Mouse (Mus musculus) T-helper 2 cell (primary cell): ENCODE measurements around the gene Col5a1.

Experiments used
- in situ Hi-C: fragments of 300-600 bp; cut with MboI, MseI; formaldehyde crosslinking; loops from one replicate; pipeline ENCODE4 v1.15.1; 2025; ENCODE audit warnings: high pct_unique_total_duplicates

Gene Col5a1

DNA sequence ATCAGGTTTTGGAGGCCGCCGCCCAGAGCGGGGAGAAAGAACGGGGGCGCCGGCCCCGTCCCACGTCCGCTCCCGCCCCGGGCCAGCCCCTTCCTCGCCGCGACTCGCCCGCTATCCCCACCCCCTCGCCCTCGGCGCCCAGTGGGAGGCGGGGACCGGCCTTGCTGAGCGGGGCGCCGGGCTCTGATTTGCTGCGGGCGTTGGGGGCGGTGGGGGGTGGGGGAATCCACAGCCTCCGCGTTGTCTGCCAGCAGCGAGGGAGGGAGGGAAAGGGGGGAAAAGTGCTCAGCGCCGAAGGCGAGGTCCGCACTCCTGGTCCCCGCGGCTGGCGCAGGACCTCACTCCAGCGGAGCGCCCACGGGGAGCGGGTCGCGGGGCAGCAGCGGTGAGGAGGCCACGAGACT, at the start of gene Col5a1:
Col5a1 (plus strand) TSS at position 278 of the 404 bp plus-strand sequence.
- in situ Hi-C loops = no loop called here

DNA sequence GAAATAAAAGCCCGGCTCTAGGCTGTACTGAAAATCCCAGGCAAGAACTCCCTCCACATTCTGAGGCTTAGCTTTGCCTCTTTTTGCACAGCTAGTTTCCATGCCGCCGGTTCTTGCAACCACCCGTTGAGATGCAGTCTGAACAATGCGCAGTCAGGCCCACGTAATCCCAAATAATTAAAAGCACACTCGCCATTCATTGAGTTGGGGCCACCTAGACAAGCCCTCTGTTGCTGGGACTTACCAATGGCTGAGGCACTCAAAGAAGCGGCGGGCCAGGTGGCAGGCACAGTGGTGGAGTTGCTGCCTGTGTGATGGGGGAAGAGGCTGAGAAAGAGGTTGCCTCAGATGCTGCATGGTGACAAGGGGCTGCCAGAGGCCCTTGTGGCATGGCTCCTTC, 48.1 kb upstream of the Col5a1 start:
- in situ Hi-C loops = no loop called here

DNA sequence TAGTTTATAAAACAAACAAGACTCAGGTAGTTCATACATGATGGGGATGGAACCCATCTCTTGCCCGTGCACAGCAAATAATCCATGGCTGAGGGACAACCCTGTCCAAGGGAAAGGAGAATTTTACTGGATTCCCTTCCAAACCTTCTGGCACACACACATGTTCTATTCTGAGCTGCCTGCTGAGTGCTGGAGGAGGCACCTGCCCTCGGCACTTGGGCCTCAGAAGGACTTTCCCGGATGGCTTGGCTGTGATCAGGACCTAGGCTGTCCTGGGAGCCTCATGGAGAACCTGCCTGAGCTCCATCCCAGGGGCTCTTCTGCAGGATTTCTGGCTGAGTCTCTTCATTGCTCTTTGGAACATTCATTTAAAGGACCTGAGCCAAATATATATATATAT, 45.3 kb upstream of the Col5a1 start:
- in situ Hi-C loops = loop anchor here (10.0 kb wide), 1 partner anchor 496 kb away; no protein-coding TSS in a partner anchor

DNA sequence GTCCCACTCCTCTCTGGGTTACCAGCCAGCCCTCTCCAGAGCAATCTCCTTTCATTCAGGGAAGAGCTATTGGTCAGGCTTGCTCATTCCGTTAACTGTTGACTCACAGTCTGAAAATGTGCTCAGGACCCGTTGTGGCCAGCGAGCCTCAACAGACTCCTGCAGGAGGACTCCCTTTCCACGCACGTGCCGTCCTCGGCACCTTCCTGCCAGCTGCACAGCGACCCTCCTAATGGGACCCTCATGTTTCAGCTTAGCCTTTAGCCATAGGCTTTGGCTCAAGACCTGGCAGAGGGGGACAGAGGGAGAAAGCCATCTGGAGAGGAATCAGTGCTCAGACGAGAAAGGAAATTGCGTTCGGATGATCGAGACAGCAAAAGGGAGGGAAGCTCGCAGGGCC, 43.3 kb upstream of the Col5a1 start:
- in situ Hi-C loops = loop anchor here (10.0 kb wide), 1 partner anchor 498 kb away; no protein-coding TSS in a partner anchor

DNA sequence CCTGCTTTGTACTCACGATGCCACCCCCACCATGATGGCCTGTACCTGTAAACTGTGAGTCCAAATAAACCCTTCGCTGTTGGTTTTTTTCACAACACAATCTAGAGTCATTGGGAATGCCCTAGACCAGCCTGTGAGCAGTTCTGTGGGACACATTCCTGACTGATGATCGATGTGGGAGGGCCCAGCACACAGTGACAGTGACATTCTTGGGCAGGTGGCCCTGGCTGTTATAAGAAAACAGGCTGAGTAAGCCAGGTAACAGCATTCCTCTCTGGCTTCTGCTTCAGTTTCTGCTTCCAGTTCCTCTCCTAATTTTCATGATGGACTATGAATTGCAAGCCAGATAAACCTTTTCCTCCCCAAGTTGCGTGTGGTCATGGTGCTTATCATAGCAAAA, 41.3 kb upstream of the Col5a1 start:
- in situ Hi-C loops = loop anchor here (10.0 kb wide), 1 partner anchor 500 kb away; no protein-coding TSS in a partner anchor

DNA sequence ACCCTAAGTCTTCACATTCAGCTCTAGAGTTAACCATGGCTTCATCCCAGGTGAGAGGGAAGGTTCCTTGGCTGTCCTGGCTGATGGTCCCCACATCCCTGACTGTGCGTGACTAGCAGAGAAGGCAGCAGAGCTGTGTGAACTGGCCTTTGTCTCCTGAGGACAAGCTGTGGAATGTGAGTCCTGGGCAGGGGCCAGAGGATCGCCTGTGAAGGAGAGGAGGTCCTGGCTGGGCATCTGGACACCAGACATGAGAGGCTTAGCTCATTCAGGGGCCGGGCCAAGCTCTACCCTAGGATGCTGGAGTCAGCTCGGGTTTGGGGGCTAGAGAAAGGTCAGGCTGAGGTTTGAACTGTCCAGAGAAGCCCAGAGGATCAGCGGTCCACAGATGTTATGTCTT, 39.2 kb upstream of the Col5a1 start:
- in situ Hi-C loops = loop anchor here (10.0 kb wide), 1 partner anchor 502 kb away; no protein-coding TSS in a partner anchor

DNA sequence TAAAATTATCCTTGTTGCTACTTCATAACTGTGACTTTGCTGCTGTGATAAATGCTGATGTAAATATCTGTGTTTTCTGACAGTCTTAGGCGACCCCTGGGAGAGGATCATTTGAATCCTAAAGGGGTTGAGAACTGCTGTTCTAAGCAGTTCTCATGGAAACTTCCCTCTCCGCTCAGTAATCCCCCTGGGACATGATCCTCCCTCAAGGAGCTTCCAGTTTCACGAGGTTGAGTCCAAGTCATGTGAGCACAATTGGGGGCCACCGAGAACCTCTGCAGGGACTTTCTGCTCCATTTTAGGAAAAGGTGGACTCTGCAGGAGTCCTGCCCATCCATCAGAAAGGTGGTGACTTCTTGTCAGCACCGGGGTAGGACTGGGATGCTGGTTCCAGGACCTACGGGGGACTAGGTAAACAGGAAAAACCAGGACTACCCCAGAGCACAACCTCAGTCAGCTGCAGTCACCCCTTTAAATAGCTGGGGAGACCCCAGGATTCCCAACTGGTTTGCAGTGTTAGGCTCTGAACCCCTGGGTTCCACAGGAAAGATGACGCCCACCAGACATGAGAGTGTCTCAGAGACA, 38.3 kb upstream of the Col5a1 start:
- in situ Hi-C loops = loop anchor here (10.0 kb wide), 1 partner anchor 503 kb away; no protein-coding TSS in a partner anchor

DNA sequence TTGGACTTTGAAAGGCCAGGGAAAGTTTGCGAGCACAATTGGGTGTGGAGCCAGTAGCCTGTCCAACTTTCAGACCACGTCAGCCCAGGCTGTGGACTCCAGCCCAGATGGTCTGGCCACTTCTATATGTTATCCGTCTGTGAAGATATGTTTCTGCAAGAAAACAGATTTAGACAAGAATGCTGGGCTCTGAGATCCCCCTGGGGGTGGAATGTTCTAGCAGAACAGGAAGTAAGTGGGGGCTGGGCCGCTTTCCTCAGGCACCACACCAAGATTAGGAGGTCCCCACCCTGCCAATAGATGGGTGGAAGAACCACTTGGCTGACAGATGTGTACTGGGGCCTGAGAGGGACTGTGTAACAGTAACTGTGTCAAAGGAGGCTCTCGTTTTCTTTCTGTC, 37.8 kb upstream of the Col5a1 start:
- in situ Hi-C loops = loop anchor here (10.0 kb wide), 1 partner anchor 504 kb away; no protein-coding TSS in a partner anchor

DNA sequence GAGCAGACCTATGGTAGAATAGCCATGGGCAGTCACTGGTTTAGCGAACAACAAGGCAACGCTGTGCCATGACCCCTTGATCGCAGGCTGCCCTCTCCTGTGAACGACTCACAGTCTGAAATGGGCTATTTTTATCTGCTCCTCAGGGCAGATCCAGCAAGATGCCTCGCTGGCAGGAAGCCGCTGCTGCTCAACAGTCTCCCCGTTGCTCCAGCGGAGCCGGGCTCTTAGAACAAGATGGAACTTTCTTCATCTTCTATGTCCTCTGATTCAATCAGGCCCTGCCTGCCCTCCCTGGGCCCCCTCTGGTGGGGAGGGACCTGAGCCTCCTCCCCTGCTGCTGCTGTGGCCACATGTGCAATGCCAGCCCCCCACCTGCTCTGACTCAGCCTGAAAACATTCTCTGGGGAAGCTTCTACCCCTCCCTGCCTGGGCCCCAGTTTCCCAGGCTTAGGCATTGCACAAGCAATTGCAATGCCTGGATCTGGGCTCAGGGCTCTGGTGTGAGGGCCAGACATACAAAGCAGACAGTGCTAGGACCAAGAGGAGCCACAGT, 27.8 kb upstream of the Col5a1 start:
- in situ Hi-C loops = no loop called here

DNA sequence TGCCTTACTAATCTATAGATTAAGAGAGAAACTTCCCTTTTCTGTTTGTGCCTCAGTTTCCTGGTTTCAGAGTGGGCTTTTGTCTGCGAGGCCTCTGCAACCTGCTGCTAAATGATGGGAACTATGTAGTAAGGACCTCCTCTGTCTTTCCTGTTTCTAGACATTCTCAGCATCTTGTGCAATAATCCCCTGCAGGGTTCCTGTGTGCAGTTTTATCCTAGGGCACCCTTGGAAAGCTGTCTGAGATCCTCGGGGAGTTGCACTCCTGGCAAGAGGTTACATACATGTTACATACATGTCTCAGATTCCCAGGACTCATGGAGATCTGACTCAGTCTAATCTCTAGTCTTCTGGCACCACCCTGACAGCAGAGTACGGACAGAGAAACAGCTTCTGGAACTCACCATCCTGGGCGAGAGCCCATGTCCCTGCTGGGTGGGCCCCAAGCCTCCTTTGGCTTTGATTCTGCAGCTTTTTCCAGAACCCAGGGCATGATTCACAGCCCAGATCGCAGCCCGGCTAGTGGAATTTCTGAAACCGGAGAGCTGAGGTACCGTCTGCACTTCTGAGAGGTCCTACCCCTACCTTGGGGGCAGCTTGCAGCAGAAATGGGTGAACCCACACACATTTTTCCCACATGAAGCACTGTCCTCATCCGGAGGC, 24.5 kb upstream of the Col5a1 start:
- in situ Hi-C loops = no loop called here

DNA sequence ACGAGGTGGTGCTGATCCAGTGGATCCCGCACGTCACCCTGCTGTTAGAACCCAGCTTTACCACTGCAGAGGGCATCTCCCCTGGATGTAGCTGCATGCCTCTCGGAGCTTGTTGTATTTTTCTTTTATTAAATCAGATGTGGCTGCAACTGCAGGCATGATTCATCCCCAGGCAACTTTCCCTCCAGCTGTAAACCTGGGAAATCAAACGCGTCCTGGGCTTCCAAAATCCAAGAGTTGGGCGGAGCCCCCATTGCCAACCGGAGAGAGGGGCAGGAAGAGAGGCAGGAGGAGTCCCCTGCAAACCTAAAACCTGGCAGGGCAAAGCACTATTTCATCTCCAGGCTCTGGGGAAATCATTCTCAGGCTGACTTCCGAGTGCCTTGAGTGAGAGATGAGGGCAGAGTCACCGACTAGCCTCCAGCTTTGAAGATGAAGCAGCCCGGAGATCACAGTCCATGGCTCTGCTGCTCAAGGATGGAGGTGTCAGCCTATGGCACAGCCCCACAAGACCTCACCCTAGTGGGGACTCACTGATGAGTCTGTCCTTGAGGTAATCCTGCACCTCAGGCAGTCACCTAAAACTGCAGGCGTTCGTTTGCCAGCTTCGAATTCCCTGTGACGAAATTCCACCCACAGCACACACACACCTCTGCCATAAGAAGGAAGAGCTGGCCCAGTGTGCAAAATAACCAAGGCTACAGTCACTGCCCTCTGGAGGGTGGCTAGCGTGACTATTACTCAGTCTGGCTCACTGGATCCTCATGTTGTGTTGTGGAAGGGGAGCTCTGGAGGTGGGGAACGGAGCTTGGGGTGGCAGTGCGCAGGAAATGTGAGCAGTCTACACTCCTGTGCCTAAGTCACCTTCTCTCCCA, 21.5 kb upstream of the Col5a1 start:
- in situ Hi-C loops = no loop called here

DNA sequence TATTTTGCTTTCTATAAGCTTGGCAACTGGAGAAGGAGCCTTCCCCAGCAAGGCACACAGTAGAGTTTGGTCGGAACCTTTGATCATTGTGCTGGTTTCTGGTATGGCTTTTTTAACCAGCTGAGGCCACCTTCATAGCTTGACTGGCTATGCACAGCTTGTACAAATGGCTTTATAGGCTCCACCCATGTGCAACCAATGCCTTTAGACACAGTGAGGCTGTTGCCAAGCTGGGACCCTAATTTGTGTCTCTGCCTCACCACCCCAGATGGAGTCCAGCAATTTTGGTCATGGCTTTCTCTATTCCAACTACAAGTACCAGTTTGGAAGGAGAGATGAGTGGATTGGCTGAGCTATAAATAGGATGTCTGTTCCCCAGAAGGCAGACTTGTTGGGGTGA, 15.6 kb upstream of the Col5a1 start:
- in situ Hi-C loops = no loop called here

DNA sequence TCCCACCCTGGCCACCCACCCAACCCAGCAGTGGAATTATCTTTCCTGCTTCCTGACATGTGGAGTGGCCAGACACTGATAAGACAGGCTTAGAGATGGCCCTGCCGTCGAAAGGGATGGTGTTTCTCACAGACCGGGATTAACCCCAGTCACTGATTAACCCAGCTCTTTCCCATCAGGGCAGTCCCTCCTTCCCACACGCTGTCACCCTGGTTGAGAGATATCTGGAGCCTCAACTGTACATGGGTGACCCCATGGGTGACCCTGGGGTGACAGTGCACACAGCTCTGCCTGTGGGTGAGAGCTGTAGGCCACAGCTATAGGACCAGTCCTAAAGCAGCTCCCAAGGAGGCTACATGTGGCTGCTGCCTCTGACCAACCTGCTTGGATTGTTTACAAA, 15.2 kb upstream of the Col5a1 start:
- in situ Hi-C loops = no loop called here

DNA sequence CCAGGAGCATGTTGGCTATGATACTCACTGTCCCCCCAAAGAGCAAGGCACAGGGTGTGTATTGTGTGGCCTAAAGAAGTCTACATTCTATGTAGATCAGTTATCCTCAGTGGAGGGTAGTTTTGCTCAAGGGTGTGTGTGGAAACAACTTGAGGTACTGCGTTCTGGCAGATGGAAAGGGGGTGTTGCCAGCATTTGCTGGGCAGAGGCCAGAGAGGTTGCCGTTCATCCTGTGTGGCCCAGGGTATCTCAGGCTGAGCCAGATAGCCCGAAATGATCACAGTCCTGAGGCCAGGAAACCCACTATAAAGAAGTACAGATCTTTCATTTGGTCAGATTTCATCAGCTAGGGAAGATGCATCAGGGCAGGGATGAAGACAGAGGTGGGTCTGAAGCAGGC, 13.9 kb upstream of the Col5a1 start:
- in situ Hi-C loops = no loop called here

DNA sequence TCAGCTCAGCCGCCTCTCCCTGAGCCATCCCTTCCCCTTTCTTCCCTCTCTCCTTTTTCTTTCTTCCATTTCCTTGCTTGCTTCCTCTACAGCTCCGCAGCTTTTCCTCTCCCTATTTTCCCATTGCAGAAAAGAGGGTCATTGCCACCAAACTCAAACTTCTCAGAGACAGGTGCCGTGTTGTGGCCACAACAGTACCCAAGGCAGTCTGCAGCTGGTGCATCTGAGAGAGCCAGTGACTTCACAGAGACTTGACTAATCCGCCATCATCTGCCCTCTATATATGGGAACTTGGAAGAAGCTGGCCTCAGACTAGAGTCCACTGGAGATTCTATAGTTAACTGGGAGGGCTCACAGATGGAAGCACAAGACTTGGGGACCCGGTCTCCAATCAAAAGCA, 13.2 kb upstream of the Col5a1 start:
- in situ Hi-C loops = no loop called here

DNA sequence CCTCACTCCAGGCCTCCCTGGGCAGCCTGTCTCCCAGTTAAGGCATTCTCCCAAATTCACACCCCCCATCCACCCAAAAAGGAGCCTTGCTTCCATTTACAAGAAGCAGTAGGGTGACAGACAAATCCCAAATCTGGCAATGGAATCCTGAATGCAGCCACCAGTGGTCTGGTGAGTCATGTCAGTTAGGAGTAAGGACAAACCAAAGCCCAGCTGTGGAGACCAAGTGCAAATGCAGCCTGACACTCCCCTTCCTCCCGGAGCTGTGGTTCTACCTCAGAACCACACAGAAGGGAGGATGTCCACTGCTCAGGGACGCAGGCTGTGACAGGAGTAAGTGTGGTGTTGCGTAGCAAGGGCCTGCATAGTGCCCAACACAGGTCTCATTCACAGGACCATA, 11.6 kb upstream of the Col5a1 start:
- in situ Hi-C loops = no loop called here

DNA sequence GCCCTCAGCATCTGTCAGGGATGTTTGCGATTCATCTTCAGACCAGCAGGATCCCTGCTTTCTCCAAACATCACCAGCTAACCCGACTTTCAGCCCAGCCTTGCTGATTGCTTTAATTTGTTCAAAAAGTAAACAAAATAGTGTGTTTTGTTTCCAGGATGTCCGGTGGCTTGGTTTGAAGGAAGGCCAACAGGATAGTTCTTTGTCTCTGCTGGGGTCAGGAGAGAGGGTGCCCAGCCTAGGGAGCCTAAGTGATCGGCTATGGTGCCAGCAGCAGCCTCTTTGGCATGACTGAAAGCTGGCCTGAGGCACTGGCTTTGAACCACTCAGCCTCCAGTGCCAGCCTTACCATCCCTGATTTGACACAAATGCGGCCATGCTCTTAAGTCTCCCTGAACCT, 11.0 kb upstream of the Col5a1 start:
- in situ Hi-C loops = no loop called here

DNA sequence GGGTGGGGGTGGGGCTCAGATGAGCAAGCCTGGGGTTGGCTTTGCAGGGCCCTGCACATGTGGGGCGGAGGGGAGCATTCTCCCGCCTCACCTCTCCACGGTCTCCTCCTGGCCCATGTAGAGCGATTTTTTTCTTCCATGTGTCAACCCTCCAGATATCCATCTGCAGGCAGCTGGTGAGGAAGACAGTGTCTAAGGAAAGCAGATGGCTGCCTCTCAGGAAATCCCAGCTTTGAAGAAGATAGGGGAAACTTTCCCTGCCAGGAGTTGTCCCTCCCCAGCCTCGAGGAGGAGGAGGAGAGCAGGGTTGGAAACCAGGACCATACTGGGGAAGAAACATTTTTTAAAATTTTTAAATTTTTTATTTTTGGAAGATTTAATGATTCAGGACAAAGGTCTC, 10.4 kb upstream of the Col5a1 start:
- in situ Hi-C loops = no loop called here

DNA sequence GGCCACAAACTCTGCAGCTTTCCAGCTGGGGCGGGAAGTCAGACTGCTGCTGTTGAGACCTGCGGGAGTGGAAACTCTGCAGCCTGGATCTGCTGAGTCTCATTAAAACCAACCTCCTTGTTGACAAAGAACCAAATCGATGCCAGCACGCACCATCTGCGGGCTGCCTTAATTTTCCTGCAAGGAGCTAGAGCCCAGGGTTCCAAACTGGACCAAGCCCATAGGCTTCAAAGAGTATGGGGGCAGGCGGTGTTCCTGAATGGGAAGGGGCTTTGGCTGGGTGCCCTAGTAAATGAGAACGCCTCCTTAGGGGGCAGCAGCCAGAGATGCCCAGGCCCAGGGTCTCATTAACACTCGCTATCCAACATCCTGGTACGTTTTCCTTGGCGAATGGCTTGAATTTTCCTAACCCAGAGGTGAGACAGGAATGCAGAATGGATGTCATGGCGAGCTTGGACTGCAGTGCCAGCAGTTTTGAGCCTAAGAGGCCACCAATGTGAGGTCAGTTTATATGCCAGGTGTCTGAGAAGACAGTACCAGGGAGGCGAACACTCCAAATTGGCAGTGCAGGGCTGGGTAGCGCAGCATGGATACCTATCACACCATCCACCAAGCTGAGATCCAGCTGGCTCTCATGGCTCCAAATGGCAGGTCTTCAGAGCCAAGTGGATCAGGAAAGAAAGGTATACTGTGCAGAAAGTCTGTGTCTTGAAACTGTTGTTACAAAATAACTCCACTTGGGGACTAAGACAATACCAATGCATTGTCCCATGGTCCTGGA, 9.3 kb upstream of the Col5a1 start:
- in situ Hi-C loops = no loop called here

DNA sequence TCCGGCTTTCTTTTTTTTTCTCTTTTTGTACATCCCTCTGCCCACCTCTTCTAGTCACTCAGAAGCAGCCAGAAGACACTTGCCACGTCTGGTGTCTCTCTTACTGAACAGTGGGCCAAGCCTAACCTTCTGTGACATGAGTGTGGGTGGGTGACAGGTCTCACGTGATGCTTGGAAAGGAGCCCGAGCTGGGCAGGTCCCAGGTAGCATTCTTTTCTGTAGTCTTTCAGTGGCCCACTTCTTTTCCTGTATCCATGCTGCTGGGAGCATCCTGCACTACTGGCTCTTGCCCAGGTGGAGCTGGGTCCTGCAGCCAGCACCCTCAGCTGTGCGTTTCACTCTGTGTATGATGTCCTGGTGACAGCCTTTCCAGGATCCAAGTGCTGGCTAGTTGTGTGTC, 8.2 kb upstream of the Col5a1 start:
- in situ Hi-C loops = no loop called here

DNA sequence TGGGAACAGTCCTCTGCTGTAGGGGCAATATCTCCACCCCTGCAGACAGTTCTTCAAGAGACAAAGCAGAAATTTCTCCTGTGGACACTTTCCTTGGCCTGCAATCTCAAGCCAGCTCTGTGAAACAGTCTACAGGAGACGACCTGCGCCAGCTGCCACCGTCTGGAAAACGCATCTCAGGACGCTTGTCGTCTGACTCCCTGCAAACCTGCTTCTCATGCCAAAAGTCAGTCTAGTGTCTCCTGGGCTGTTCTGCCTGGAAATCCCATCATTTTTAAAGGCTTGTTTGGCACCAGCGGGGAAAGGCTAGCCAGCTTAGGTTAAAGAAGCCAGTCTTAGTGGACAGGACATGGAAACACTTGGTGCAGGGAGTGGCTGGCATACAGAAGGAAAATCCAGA, 2.9 kb upstream of the Col5a1 start:
- in situ Hi-C loops = no loop called here
